Mouse (Mus musculus): ENCODE results near the gene Vmn1r66. TPM values are rescaled to one million over a fixed set of nuclear protein-coding genes. Genes with fewer than 3 reads are reported as not detected.
"Not testable (repeated sequence)": the region's sequence is repeated elsewhere in the genome, so short reads cannot be mapped to it uniquely, and the experiment has no call there.

Gene Vmn1r66
- total RNA-seq (2021): not detected

GRCm38 (mm10) chr7:10277906-10278305 lies at the start of gene Vmn1r66:
TSS of gene Vmn1r66 (minus strand) at chr7:10278006.
- intact Hi-C loops (cut with DNase I): no loop called here
- no peak for DNase-seq

DNA sequence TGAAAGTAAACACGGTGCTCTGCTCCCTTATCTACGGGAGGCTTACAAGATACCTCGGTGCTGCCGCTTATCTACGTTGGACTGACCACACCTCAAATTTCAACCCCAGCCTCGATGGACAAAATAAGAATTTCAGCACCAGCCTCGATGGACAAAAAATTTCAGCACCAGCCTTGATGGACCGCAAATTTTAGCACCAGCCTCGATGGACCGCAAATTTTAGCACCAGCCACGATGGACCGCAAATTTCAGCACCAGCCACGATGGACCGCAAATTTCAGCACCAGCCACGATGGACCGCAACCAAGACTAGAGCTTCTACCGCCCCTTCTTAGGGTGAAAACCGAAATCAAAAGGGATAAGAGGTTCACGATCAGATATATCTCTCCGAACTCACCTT lies 47.7 kb upstream of the Vmn1r66 start:
- intact Hi-C loops (cut with DNase I): not testable (repeated sequence)

GRCm38 (mm10) chr7:10252075-10252474 lies 25.7 kb downstream of the Vmn1r66 start:
- no peak for DNase-seq
- intact Hi-C loops (cut with DNase I): no loop called here

More for the DNA sequence above, 47.7 kb upstream of the Vmn1r66 start:
- not testable (repeated sequence) for DNase-seq

DNA sequence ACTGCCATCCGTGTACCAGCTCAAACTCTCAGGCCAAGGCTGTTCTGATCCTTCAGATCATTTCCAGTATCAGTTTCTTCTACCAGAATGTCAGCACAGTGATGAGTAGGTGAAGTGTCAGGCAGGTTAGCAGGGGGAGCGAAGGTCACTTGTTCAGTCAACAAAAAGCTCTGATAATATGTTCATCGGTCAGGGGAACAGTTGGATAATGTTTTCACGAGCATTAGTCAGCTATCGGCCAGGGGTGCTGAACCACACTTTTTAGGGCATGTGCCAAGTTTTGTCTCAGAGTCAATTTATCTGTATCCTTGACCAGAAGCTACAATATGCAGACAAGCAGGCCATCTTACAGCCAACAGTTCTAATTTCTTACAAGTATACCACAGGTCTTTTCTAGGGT lies 28.7 kb downstream of the Vmn1r66 start:
- intact Hi-C loops (cut with DNase I): no loop called here
- no peak for DNase-seq

Other genes starting within 250 kb of the Vmn1r66 start
- not detected for gene Vmn2r50, start 224.7 kb downstream of the Vmn1r66 start, total RNA-seq (2021)
- not detected for gene Vmn2r51, start 172.3 kb downstream of the Vmn1r66 start, total RNA-seq (2021)
- gene Vmn2r52, start 101.4 kb downstream of the Vmn1r66 start, total RNA-seq (2021): not detected
- gene Vmn1r67, start 165.3 kb upstream of the Vmn1r66 start, total RNA-seq (2021): not detected
- gene Zik1, start 217.4 kb upstream of the Vmn1r66 start, total RNA-seq (2021): 1 to 10 TPM; 1.4 to 1.8 TPM

Measured in heart, postnatal 36 days (tissue).